Mouse (Mus musculus) layer of hippocampus, adult 9-11 months (tissue): ENCODE data around the gene Csnk1e.

Source experiments
- DNase-seq: peaks from one replicate; pipeline ENCODE4 v3.0.0; 2022

Csnk1e gene

GRCm38 (mm10) chr15:79418677-79419076, 36.7 kb downstream of the Csnk1e start:
- no peak for DNase-seq

GRCm38 (mm10) chr15:79418265-79418664, 37.1 kb downstream of the Csnk1e start:
- DNase-seq = no peak

- no peak for DNase-seq
Observed at GRCm38 (mm10) chr15:79417379-79417778, 38.0 kb downstream of the Csnk1e start.

- no peak for DNase-seq
Observed at GRCm38 (mm10) chr15:79416460-79417085, 38.8 kb downstream of the Csnk1e start.

- DNase-seq = peak; percentile 58
Observed at GRCm38 (mm10) chr15:79414513-79414912, 40.9 kb downstream of the Csnk1e start.

- DNase-seq = peak; percentile 62
Observed at GRCm38 (mm10) chr15:79413802-79414201, 41.6 kb downstream of the Csnk1e start.

- no peak for DNase-seq
Observed at GRCm38 (mm10) chr15:79413201-79413600, 42.2 kb downstream of the Csnk1e start.

- no peak for DNase-seq
Observed at GRCm38 (mm10) chr15:79411363-79412065, 43.9 kb downstream of the Csnk1e start.

GRCm38 (mm10) chr15:79409077-79409573, 46.2 kb downstream of the Csnk1e start:
- no peak for DNase-seq

- DNase-seq = no peak
Observed at GRCm38 (mm10) chr15:79406564-79406963, 48.8 kb downstream of the Csnk1e start.

GRCm38 (mm10) chr15:79404277-79404676, 51.1 kb downstream of the Csnk1e start:
- DNase-seq = no peak

GRCm38 (mm10) chr15:79403763-79404210, 51.6 kb downstream of the Csnk1e start:
- no peak for DNase-seq

- peak; percentile 82 for DNase-seq
Observed at GRCm38 (mm10) chr15:79402836-79403762, 52.3 kb downstream of the Csnk1e start, which contains the start of gene Tmem184b. Tmem184b (minus strand) TSS chr15:79403569.

- DNase-seq = no peak
Observed at GRCm38 (mm10) chr15:79402176-79402575, 53.2 kb downstream of the Csnk1e start.

- no peak for DNase-seq
Observed at GRCm38 (mm10) chr15:79400975-79401365, 54.4 kb downstream of the Csnk1e start.

- no peak for DNase-seq
Observed at GRCm38 (mm10) chr15:79400134-79400974, 55.0 kb downstream of the Csnk1e start.

GRCm38 (mm10) chr15:79399231-79400052, 55.9 kb downstream of the Csnk1e start:
- DNase-seq = no peak

GRCm38 (mm10) chr15:79396736-79397135, 58.6 kb downstream of the Csnk1e start:
- DNase-seq = peak; percentile 34

- DNase-seq = no peak
Observed at GRCm38 (mm10) chr15:79395281-79395680, 60.1 kb downstream of the Csnk1e start.

- no peak for DNase-seq
Observed at GRCm38 (mm10) chr15:79394842-79395241, 60.5 kb downstream of the Csnk1e start.

GRCm38 (mm10) chr15:79393101-79393500, 62.3 kb downstream of the Csnk1e start:
- DNase-seq = no peak
